Mouse (Mus musculus) frontal cortex, adult (tissue): ENCODE measurements around the gene Myo1e.

Experiments used
- ATAC-seq: cut with Nextera tagmentation; 2 replicates; pipeline ENCODE4 v1.9.2; 2017; ENCODE audit warnings: mild to moderate bottlenecking, moderate library complexity, mixed read lengths; ENCODE audit not compliant: low TSS enrichment

Myo1e gene

DNA sequence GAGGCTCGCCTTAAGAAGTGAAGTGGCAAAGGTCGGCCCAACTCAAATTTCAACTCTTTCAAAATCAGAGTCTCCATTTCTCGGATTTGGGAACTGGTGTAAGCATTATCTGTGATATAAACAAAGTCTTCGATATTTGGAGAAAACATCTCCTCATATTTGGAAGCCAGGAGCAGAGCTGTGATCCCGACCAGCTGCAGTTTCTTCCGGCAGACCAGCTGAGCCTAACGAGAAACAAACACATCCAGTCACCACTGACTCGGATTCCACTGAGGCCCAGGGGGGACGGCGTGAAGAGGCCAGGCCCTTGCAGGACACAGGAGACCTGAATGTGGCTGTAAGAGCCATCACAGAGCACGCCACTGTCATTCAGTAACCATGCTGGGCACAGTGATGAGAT is 203.5 kb downstream of the Myo1e start:
- no peak for ATAC-seq

DNA sequence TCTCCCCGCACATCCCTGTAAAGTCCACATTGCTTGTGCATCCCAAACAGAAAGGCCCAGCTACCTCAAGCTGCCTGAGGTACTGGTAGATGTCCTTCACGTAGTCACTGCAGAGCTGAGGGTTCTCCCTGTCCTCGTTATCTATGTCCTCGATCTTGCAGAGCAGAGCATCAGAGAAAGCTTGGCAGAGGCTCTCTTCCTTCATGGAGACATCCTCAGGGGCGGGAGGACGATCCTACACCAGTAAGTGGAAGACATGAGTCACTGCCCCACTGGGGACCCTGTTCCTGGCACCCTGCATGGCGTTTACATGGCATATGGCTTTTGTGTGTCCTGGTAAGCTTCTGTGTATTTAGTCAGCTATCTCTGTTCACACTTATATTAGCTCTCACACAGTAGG is 205.9 kb downstream of the Myo1e start:
- no peak for ATAC-seq

DNA sequence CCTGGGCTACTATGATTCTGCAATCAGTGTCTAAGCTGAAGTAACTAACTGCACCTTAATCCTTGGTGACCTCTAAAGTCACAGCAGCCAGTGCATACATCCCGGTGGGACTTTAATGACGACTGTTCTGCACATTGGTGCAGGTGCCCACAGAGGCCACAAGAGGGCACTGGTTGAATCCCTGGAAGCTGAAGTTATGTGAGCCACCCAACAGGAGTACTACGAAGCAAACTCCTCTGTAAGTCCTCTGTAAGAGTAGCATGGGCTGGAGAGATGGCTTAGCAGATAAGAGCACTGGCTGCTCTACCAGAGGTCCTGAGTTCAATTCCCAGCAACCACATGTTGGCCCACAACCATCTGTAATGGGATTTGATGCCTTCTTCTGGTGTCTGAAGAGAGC is 209.3 kb downstream of the Myo1e start:
- ATAC-seq: no peak

DNA sequence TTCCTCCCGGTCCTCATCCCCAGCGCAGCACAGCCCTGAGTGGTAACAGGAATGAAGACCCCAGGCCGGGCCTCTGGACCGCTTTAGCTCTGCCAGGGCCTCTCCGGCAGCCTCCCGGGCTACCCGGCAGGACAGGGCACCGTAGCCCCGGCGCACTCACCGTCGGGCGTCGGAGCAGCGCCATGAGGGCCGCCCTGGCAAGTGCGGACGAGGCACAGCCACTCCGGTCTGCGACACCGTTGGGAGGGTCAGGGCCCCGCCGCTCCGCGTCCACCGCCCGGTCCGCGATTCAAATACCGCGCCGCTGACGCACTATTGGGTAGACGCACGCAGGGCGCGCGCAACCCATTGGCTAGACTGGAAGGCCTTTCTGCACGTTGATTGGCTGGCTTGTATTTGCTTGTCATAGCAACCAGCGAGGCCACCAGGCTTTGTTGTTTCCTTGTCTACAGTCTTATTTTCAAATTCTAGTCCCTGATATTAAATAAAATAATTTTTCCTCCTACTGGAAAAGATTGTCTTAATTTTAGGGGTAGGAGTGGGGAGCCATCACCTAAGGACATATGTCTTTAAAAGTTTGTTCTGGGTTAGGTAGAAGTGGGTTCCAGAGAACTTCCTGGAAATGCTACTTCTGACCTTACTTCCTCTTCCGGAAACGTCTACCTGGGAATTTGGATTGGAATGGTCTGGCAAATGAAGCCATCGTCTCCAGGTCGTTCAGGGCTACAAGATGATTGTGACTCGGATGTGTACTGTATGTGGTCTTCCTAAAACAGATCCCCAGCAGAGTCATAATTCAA is 214.3 kb downstream of the Myo1e start, which contains the start of gene Ccnb2:
TSS of gene Ccnb2 (minus strand) at position 291 of the 800 bp plus-strand sequence.
- ATAC-seq: peak; percentile 98

DNA sequence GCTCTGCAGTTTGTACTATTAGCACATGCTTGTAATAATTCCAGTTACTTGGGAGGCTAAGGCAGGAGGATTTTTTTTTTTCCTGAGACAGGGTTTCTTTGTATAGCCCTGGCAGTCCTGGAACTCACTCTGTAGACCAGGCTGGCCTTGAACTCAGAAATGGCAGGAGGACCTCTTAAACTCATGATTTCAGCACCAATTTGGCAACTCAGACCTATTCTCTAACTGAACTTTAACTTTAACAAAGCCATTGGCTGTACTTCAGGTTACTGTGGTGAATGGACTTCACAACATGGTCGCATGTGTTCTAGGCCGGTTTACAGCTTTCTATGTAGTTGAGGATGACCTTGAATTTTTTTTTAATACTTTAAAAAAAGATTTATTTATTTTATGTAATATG is 215.5 kb downstream of the Myo1e start:
- ATAC-seq: no peak

DNA sequence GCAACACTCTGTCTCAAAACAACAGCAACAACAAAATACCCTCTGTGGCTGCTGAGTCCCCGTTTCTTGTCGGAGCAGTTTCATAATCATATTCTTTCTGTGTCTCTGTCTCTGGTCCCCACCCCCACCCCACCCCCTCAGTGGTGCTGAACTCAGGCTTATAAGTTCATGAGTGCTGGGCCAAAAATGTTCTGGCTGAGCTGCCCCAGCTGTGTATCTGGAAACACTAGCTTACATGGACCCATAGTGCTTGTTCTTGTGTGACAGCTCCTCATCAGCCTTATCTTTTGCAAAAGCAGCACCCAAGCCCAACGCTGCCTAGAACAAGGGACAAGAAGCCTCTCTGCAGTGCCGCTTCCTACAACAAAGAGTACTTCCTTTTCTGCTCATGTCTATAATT is 232.8 kb downstream of the Myo1e start:
- no peak for ATAC-seq

DNA sequence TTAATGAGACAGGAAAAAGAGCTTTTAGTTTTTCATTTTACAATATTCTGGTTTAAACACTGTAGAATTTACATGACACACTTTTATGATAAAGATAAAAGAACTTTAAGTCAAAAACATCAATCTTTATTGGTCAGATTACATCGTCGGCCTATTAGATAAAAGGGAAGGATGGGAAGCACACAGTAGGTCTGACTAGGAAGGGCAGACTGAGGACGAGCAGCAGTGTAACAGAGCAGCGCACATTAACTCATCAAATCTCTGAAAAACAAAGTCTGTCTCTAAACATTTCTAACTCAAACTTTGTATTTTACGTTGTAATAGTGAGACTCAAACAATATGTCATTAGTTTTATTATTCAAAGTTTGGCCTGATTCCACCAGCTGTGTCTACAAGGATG is 241.9 kb downstream of the Myo1e start:
- no peak for ATAC-seq
